Mouse (Mus musculus): Measurements from ENCODE around the gene Ube2q2.
"Not testable (repeated sequence)": the region's sequence is repeated elsewhere in the genome, so short reads cannot be mapped to it uniquely, and the experiment has no call there.

DNA sequence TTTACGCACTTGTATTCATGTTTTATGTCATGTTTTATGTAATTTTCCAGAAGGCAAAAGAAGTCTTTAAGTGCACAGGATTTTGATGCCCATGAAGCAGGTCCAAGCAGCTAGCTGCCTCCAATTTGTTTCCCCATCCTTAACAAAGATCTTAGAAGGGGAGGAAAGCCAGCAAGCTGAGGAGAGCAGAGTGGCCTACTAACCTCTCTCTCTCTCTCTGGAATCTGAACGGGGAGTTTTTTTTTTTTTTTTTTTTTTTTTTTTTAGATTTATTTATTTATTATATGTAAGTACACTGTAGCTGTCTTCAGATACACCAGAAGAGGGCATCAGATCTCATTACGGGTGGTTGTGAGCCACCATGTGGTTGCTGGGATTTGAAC is 37.8 kb upstream of the Ube2q2 start:
- TF ChIP-seq TCF12 (IDR thresholded peaks at IDR 0.05; ENCODE audit: insufficient read depth, poor library complexity, severe bottlenecking); POLR2A (IDR thresholded peaks at IDR 0.05; ENCODE audit: insufficient read length, low read depth); TCF3 (IDR thresholded peaks at IDR 0.05; ENCODE audit: insufficient read length, low read depth); MYOD1 (IDR thresholded peaks at IDR 0.05; ENCODE audit: control insufficient read depth in 1 of 3, insufficient read length in 2 of 3, low read depth in 2 of 3): not testable (repeated sequence)
